Mouse (Mus musculus) heart, adult 10 weeks (tissue): Measurements from ENCODE around the gene Snx19. TPM values are rescaled to one million over a fixed set of nuclear protein-coding genes. Genes with fewer than 3 reads are reported as not detected.

Source experiments
- polyA plus RNA-seq: library from polyadenylated mRNA; stranded (reverse); fragments of 350-450 nt; fragmentation: Illumina TruSeq; extraction: RNeasy Lipid Tissue Mini Kit (QIAGEN cat#74804); gene quantifications from one replicate; pipeline ENCODE4 v1.2.3, GENCODE M21; 2014; ENCODE audit warnings: low read depth, low replicate concordance

Gene Snx19
- polyA plus RNA-seq, result 24.1 TPM

DNA sequence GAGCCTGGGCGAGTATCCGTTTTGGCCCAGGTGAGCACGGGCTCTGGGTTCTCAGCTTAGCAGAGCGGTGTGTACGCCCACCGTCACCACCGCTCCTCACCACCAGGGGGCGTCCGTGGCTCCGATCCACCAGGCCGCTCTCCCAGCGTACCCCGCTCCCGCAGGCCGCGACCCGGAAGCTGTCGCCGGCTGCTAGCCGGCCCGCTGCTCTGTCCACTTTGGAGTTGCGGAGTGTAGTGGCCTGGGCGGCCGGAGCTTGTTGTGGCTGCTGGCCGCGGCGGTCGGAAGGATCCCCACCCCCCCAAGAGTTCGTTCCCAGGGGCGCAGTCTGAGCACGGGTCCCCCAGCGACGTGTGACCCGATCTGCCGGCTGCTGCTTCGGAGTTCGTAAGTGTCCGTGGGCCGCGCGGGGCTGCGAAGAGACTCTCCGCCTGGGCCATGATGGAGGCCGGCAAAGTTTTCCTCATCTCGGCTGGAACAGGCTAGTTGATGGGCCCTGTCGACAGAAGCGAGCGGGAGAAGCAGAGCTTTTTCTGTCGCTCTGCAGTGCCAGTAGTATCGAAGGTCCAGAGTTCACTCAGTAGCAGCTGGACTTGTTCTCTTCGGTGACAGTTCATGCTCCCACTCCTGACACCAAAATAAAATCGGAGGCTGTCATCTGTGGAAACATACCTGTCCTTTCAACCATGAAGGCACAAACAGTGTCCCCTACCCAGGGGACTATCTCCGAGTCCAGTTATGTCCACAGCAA, at the start of gene Snx19:
Gene Snx19 (plus strand): TSS at position 227 of the 751 bp plus-strand sequence.

